Mouse (Mus musculus) lung, adult 2 months (tissue): ENCODE data around the gene 4931428L18Rik. TPM values are rescaled to one million over a fixed set of nuclear protein-coding genes. Genes with fewer than 3 reads are reported as not detected.

Experiments used
- DNase-seq: peaks from one replicate; pipeline ENCODE4 v3.0.0; 2022
- H3K4me1 ChIP-seq: fragments of 200-500 bp; 2 replicates; pipeline ENCODE4 v1.6.1; 2011; ENCODE audit warnings: low read length; ENCODE audit not compliant: control insufficient read depth, insufficient read depth
- H3K4me3 ChIP-seq: fragments of 200-500 bp; replicated peaks from 2 replicates; pipeline ENCODE3; 2011; ENCODE audit warnings: low read depth, mild to moderate bottlenecking, control low read depth, low read length; ENCODE audit errors: extremely low read depth
- CTCF ChIP-seq: fragments of 200-500 bp; IDR thresholded peaks from 2 replicates; pipeline ENCODE4 v1.5.1; 2011; ENCODE audit warnings: mild to moderate bottlenecking, low read length, control low read depth; ENCODE audit not compliant: insufficient read depth
- POLR2A ChIP-seq: fragments of 200-500 bp; IDR thresholded peaks from 2 replicates; pipeline ENCODE4 v1.6.1; 2011; ENCODE audit warnings: low read depth, mild to moderate bottlenecking, control low read depth, low read length, borderline replicate concordance; ENCODE audit errors: extremely low read depth
- WGBS: fragments of 180-500 bp; shearing (Covaris S2); methylation state at CpG from one replicate; pipeline ENCODE4 v1.1.7; 2018; 5-methylcytosine and 5-hydroxymethylcytosine counted together
- polyA plus RNA-seq: library from polyadenylated mRNA; depleted of rRNA; stranded (reverse); fragments of >200 nt; gene quantifications from 2 replicates; pipeline ENCODE4 v1.2.3, GENCODE M21; 2012

4931428L18Rik gene
- polyA plus RNA-seq, 1 experiment = not detected

- TF ChIP-seq CTCF = peak; percentile 84
- no peak for TF ChIP-seq POLR2A
- H3K4me1 ChIP-seq = no peaks in the 10 kb centered on the region; the same call in 1 of the 2 replicates
- DNase-seq = peak; percentile 43
- no peak overlapping the region for H3K4me3 ChIP-seq
- WGBS = 5% methylated on average over 7 of the region's 7 CpGs
Observed at GRCm38 (mm10) chr1:31153793-31154349, 68.6 kb downstream of the 4931428L18Rik start.

GRCm38 (mm10) chr1:31152799-31153426 is 69.6 kb downstream of the 4931428L18Rik start:
- TF ChIP-seq CTCF = peak; percentile 63
- no peak for TF ChIP-seq POLR2A
- WGBS = 46% methylated on average over 2 of the region's 2 CpGs
- no peak overlapping the region for H3K4me3 ChIP-seq
- H3K4me1 ChIP-seq = no peaks in the 10 kb centered on the region; the same call in 1 of the 2 replicates
- DNase-seq = peak; percentile 11

GRCm38 (mm10) chr1:31150546-31150945 is 71.9 kb downstream of the 4931428L18Rik start:
- WGBS = 64% methylated on average over 3 of the region's 3 CpGs
- DNase-seq = no peak
- Histone ChIP-seq H3K4me3 (no peak overlapping the region), H3K4me1 (no peaks in the 10 kb centered on the region; the same call in 1 of the 2 replicates)
- no peak for TF ChIP-seq POLR2A
- no peak for TF ChIP-seq CTCF

GRCm38 (mm10) chr1:31149671-31150070 is 72.8 kb downstream of the 4931428L18Rik start:
- WGBS = 19% methylated on average over 6 of the region's 6 CpGs
- Histone ChIP-seq H3K4me3 (no peak overlapping the region), H3K4me1 (no peaks in the 10 kb centered on the region; the same call in 1 of the 2 replicates)
- TF ChIP-seq CTCF (no peak), POLR2A (no peak)
- peak; percentile 18 for DNase-seq

- no peaks in the 10 kb centered on the region for H3K4me1 ChIP-seq
- H3K4me3 ChIP-seq = no peak overlapping the region
- TF ChIP-seq POLR2A (no peak), CTCF (no peak)
- DNase-seq = no peak
- 60% methylated on average over 2 of the region's 2 CpGs for WGBS
Observed at GRCm38 (mm10) chr1:31143571-31143970, 78.9 kb downstream of the 4931428L18Rik start.

- TF ChIP-seq CTCF (no peak), POLR2A (no peak)
Observed at GRCm38 (mm10) chr1:31142288-31143094, 80.0 kb downstream of the 4931428L18Rik start.

GRCm38 (mm10) chr1:31138387-31138786 is 84.1 kb downstream of the 4931428L18Rik start:
- no peaks in the 10 kb centered on the region for H3K4me1 ChIP-seq
- H3K4me3 ChIP-seq = no peak overlapping the region
- no peak for TF ChIP-seq POLR2A
- no peak for TF ChIP-seq CTCF
- no peak for DNase-seq
- 54% methylated on average over 3 of the region's 3 CpGs for WGBS

More at GRCm38 (mm10) chr1:31142288-31143094, 80.0 kb downstream of the 4931428L18Rik start:
- Histone ChIP-seq H3K4me3 (no peak overlapping the region), H3K4me1 (no peaks in the 10 kb centered on the region)
- whole genome bisulfite sequencing = 24% methylated on average over 8 of the region's 8 CpGs
- DNase-seq = no peak

GRCm38 (mm10) chr1:31113466-31113865 is 109.0 kb downstream of the 4931428L18Rik start:
- Histone ChIP-seq H3K4me1 (no peaks in the 10 kb centered on the region), H3K4me3 (no peak overlapping the region)
- no peak for TF ChIP-seq CTCF
- TF ChIP-seq POLR2A = no peak
- no peak for DNase-seq
- WGBS = 32% methylated on average over 4 of the region's 4 CpGs

- no peaks in the 10 kb centered on the region for H3K4me1 ChIP-seq
- DNase-seq = no peak
- 84% methylated on average over 3 of the region's 3 CpGs for WGBS
- TF ChIP-seq CTCF = no peak
- no peak for TF ChIP-seq POLR2A
- no peak overlapping the region for H3K4me3 ChIP-seq
Observed at GRCm38 (mm10) chr1:31107961-31108360, 114.5 kb downstream of the 4931428L18Rik start.
